Mouse (Mus musculus): Measurements from ENCODE around the gene Ift20. TPM values are rescaled to one million over a fixed set of nuclear protein-coding genes. Genes with fewer than 3 reads are reported as not detected.

The Ift20 gene
- polyA plus RNA-seq, 1 experiment from 2014 or later, result 139 TPM

DNA sequence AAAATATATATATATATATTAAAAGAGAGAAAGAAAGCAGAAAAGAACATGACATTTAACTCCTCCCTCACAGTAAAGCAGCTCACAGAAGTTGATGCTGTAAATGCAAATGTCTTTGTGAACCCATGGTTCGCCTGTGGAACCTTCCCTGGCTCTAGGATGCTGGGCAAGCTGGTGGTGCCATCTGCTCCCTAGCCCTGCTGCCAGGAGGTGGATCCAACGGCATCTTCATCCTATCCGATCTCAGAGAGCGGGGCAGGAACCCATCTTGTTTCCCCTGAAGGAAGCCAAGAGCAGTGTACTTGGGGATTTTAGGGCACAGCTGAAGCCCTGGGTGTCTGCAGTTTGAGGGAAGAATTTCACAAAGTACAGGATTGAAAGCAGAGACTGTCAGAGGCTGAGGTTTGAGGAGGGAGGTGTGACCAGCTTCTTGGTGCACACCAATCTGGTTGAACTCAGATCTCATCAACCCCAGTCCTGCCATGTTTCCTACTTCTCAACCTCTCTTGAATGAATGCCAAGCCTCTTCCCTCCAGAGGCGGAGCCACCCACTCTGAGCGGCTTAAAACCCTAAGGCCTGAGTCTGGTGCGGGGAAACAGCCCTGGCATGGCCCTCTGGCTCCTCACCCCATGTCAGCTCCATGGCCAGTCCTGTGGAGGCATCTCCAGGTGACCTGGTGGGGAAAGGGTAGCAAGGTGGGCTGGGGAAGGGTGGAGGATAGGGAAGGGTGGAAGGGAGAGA is 33.1 kb upstream of the Ift20 start, which contains the start of gene Sebox:
TSS of gene Sebox (plus strand) at position 539 of the 742 bp plus-strand sequence.
- Histone ChIP-seq H3K36me3 (peaks cover 18% of the 10 kb centered on the region), H3K4me1 (peaks cover 3% of the 10 kb centered on the region; the same call in 1 of the 2 replicates), H3K4me2 (replicated peaks) (no peak within 1 kb of the TSS), H3K27ac (no peak within 1 kb of the TSS), H3K27me3 (peaks cover 31% of the 10 kb centered on the region), H3K9ac (no peak within 1 kb of the TSS), H3K4me3 (no peak within 1 kb of the TSS), H3K9me3 (no peaks in the 10 kb centered on the region)
- 73% methylated on average over 7 of the region's 7 CpGs for WGBS
- ATAC-seq (ENCODE audit: insufficient number of reproducible peaks, insufficient read depth, low FRiP score, low TSS enrichment), result no peak

DNA sequence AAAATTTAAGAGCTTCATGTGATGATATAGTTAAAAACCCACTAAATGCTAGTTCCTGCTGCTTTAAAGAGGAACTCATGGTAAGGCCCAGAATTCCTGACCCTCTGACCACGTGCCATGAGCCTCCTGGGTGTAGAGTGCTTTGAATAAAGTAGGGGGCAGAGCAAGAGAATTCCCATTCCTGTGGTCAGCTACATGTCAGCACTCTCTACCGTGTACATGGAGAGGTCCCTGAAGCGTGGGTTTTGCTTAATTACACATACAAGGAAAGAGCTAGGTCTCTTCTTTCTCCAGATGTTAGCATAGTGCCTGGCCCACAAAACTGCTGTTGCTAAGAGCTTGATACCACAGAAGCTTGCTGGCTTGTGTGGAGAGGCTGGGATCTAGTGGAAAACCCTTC is 30.7 kb upstream of the Ift20 start:
- 78% methylated on average over 3 of the region's 3 CpGs for WGBS
- Histone ChIP-seq H3K9me3 (no peaks in the 10 kb centered on the region), H3K4me3 (no peak overlapping the region), H3K4me1 (no peaks in the 10 kb centered on the region), H3K27me3 (peaks cover 13% of the 10 kb centered on the region; the same call in 1 of the 2 replicates), H3K27ac (no peak overlapping the region), H3K9ac (no peak overlapping the region), H3K4me2 (replicated peaks) (no peak overlapping the region), H3K36me3 (peaks cover 24% of the 10 kb centered on the region)
- ATAC-seq (ENCODE audit: insufficient number of reproducible peaks, insufficient read depth, low FRiP score, low TSS enrichment), result no peak

DNA sequence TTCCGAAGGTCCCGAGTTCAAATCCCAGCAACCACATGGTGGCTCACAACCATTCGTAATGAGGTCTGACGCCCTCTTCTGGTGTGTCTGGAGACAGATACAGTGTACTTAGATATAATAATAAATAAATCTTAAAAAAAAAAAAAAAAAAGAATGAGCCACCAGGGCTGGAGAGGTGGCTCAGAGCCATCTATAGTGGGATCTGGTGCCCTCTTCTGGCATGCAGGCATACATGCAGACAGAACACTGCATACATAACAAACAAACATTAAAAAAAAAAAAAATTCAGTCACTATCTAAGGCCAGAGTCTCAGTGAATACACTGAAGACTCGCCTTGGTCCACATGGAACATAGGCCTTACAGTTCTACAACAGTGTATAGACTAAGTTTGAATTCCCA is 27.0 kb upstream of the Ift20 start:
- Histone ChIP-seq H3K4me2 (replicated peaks) (no peak overlapping the region), H3K9ac (no peak overlapping the region), H3K27ac (no peak overlapping the region), H3K9me3 (no peaks in the 10 kb centered on the region), H3K36me3 (peaks cover 24% of the 10 kb centered on the region), H3K4me1 (peaks cover 13% of the 10 kb centered on the region), H3K4me3 (no peak overlapping the region), H3K27me3 (no peaks in the 10 kb centered on the region)
- ATAC-seq (ENCODE audit: insufficient number of reproducible peaks, insufficient read depth, low FRiP score, low TSS enrichment), result no peak
- WGBS, result 77% methylated on average over 5 of the region's 5 CpGs

DNA sequence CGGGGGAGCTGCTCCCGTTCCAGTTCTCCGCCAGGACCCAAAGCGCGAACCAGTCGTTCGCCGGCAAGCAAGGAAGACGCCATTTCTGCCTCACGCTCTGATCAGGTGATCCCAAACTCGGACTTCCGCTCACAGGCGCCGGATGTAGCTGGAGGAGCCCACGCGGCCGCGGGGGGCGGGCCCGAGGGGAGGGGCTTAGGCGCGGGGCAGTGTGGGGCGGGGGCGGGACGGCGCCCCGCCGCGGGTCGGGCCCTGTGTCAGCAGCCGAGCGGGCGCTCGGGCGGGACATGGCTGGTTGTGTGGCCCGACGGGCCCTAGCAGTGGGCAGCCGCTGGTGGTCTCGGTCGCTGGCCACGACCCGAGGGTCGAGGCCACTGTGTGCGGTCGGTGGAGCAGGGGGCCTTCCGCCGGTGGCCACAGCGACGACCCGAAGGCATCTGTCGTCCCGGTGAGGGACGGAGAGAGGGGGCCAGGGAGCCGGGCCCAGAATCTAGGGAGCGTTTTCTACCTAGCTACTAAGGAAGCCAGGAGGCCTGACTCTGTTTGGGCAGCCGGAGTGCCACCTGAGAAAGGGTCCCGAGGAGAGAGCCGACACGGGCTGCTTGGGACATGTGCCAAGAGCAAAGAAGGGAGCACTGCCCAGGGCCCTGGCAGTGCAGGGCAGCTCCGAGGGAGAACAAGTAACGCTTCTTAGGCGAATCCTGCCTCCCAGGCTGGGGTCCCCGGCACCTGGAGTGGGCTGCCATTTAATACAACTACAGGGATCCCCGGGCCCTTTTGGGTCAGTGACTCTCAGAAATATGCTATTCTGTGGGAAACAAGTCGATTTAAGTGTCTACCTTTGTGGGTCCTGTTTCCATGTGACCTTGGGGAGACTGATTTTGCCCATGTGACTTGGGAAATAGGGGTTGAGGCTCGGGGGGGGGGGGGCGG is 23.9 kb upstream of the Ift20 start, which contains the start of the genes Tmem199 and Poldip2:
TSS of gene Tmem199 (minus strand) at position 148 of the 933 bp plus-strand sequence.
TSS of gene Poldip2 (plus strand) at position 169 of the 933 bp plus-strand sequence.
- 1% methylated on average over 66 of the region's 67 CpGs for WGBS
- peaks cover 38% of the 10 kb centered on the region for H3K36me3 ChIP-seq

DNA sequence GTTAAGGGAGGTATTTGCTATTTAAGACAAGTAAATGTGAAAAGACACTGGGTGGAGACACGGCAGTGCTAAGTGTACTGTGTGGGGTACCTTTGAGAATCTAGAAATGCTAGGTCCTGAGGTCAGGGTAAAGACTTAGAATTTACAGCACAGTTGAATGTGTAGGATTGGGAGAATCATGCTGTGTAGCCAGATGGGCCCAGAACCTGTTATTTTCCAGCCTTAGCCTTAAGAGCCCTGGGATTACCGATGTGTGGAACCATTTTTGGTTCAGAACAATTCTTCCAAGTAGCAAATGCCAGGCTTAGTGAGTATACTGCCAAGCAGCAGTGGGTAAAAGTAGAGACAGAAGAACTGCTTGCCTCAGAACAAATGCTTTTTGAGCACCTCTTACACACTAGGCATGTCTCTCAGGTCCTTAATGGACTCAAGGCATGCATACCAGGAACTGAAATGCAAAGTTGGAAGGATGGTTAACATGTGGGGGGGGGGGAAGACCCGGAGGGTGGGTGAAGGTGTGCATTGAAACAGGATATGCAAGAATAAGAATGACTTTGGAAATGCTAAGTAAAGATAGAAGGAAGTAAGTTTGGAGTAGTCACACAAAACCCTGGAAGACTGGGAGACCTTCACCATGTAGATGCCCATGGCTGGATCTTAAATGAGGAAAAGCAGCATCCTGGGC is 22.9 kb upstream of the Ift20 start:
- H3K9ac ChIP-seq, result peak overlapping the region; percentile 96
- 82% methylated on average over 3 of the region's 3 CpGs for WGBS

More for the DNA sequence above, 23.9 kb upstream of the Ift20 start, which contains the start of the genes Tmem199 and Poldip2:
- ATAC-seq (ENCODE audit: insufficient number of reproducible peaks, insufficient read depth, low FRiP score, low TSS enrichment), result peak; percentile 94
- no peaks in the 10 kb centered on the region for H3K9me3 ChIP-seq
- peak within 1 kb of the TSS; percentile 88 for H3K4me3 ChIP-seq
- no peaks in the 10 kb centered on the region for H3K27me3 ChIP-seq
- peak within 1 kb of the TSS; percentile 85 for H3K27ac ChIP-seq
- peak within 1 kb of the TSS; percentile 85 for H3K4me2 ChIP-seq (replicated peaks)
- peaks cover 13% of the 10 kb centered on the region for H3K4me1 ChIP-seq
- H3K9ac ChIP-seq, result peak within 1 kb of the TSS; percentile 96

DNA sequence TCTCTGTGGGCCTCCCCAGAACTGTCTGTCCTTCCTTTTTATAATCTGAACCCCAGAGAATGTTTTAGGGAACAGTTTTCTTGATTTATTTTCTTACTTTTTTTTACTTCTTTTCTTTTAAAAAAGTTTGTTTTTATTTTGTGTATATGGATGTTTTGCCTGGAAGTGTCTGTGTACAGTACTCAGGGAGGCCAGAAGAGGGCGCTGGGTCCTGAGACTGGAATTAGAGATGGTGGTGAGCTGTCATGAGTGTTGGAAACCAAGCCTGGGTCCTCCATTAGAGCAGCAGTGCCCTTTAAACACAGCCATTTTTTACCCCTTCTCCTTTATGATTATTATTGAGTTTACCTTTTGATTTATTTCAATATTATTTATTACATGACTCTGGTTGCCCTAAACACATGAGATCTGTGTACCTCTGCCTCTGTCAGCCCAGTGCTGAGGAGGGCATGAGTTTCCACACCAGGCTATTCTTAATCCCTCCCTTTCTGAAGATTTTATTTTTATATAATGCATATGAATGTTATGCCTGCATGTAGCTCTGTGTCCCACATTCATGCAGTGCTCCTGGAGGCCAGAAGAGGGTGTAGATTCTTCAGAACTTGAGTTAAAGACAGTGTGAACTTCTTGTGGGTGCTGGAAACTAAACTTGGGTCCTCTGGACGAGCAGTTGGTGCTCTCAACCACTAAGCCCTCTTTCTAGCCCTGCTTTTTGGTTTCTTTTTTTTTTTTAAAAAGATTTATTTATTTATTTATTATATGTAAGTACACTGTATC is 20.4 kb upstream of the Ift20 start:
- H3K27ac ChIP-seq, result no peak overlapping the region
- H3K36me3 ChIP-seq, result peaks cover 56% of the 10 kb centered on the region
- 61% methylated on average over 2 of the region's 2 CpGs for WGBS
- H3K9me3 ChIP-seq, result no peaks in the 10 kb centered on the region
- H3K4me1 ChIP-seq, result peaks cover 13% of the 10 kb centered on the region
- H3K9ac ChIP-seq, result no peak overlapping the region
- H3K4me2 ChIP-seq (replicated peaks), result no peak overlapping the region
- no peaks in the 10 kb centered on the region for H3K27me3 ChIP-seq
- no peak for ATAC-seq (ENCODE audit: insufficient number of reproducible peaks, insufficient read depth, low FRiP score, low TSS enrichment)
- no peak overlapping the region for H3K4me3 ChIP-seq

More for the DNA sequence above, 22.9 kb upstream of the Ift20 start:
- peak overlapping the region; percentile 88 for H3K4me3 ChIP-seq
- no peak overlapping the region for H3K27ac ChIP-seq
- ATAC-seq (ENCODE audit: insufficient number of reproducible peaks, insufficient read depth, low FRiP score, low TSS enrichment), result no peak
- peaks cover 37% of the 10 kb centered on the region for H3K36me3 ChIP-seq
- no peaks in the 10 kb centered on the region for H3K9me3 ChIP-seq
- no peaks in the 10 kb centered on the region for H3K27me3 ChIP-seq
- H3K4me2 ChIP-seq (replicated peaks), result peak overlapping the region; percentile 85
- peaks cover 13% of the 10 kb centered on the region for H3K4me1 ChIP-seq

DNA sequence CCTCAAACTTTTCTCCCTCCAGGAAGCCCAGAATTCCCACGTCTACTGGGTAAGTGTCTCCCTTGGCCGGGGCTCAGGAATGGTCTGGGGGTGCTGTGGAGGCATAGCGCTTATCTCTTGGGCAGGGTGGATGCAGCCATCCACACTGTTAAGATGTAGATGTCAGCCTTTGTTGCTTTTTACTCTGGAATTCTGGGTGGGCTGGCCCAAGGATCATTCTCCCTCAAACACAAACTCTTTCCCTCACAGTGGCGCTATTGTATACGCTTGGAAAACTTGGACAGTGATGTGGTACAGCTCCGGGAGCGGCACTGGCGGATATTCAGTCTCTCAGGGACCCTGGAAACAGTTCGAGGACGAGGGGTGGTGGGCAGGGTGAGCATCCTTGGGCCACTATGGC is 17.2 kb upstream of the Ift20 start:
- Histone ChIP-seq H3K9ac (no peak overlapping the region), H3K36me3 (peaks cover 88% of the 10 kb centered on the region), H3K9me3 (no peaks in the 10 kb centered on the region), H3K27ac (no peak overlapping the region), H3K27me3 (no peaks in the 10 kb centered on the region), H3K4me2 (replicated peaks) (no peak overlapping the region), H3K4me1 (no peaks in the 10 kb centered on the region), H3K4me3 (no peak overlapping the region)
- WGBS, result 88% methylated on average over 10 of the region's 10 CpGs
- no peak for ATAC-seq (ENCODE audit: insufficient number of reproducible peaks, insufficient read depth, low FRiP score, low TSS enrichment)

DNA sequence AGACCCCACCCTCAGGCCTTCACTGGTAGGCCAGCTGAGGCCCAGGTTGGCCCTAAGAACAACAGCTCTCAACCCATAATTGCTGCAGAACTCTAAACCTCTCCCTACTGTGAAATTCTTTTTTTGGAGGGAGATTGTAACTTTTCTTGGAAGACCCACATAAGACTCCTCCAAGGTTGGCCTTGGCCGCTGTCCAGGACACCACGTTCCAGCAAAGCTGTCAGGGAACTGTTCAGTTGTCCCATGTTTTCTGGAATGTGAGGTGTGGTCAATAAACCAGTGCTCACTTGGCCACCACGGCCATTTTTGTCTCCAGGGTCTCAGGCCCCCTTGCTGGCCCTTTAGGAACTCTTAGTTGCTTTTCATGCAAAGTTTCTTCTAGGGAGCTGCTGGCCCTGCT is 14.3 kb upstream of the Ift20 start:
- peaks cover 93% of the 10 kb centered on the region for H3K36me3 ChIP-seq
- H3K9ac ChIP-seq, result no peak overlapping the region
- no peak overlapping the region for H3K27ac ChIP-seq
- H3K27me3 ChIP-seq, result no peaks in the 10 kb centered on the region
- no peaks in the 10 kb centered on the region for H3K9me3 ChIP-seq
- H3K4me3 ChIP-seq, result no peak overlapping the region
- no peak for ATAC-seq (ENCODE audit: insufficient number of reproducible peaks, insufficient read depth, low FRiP score, low TSS enrichment)
- 88% methylated on average over 3 of the region's 3 CpGs for WGBS
- H3K4me1 ChIP-seq, result no peaks in the 10 kb centered on the region
- no peak overlapping the region for H3K4me2 ChIP-seq (replicated peaks)

DNA sequence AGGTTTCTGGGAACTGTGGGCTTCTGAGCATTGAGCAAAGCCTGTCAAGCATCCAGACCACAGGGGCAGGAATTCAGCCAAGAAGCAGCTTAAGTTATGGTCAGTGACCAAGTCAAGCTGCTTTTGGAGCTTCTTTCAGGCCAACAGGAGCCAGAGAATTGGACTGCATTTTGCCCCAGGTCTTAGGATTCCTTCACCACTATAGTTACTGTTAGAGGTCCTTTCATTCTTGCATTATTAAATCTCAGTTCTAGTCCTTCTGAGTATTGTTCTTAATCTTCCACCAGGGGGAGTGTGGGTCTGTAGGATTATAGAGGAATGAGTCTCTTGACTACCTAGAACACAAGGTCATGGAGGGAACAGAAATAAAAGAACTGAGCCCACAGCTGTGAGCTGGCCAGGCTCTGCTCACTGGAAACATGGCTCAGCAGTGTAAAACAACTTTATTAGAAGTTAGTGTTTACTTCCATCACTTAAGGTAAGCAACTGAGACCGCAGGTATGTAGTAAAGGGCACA is 13.6 kb upstream of the Ift20 start:
- peaks cover 97% of the 10 kb centered on the region for H3K36me3 ChIP-seq
- no peak for ATAC-seq (ENCODE audit: insufficient number of reproducible peaks, insufficient read depth, low FRiP score, low TSS enrichment)
- no peak overlapping the region for H3K9ac ChIP-seq
- 90% methylated on average over 1 of the region's 1 CpGs for WGBS
- no peak overlapping the region for H3K27ac ChIP-seq
- no peaks in the 10 kb centered on the region for H3K27me3 ChIP-seq
- no peak overlapping the region for H3K4me3 ChIP-seq
- no peaks in the 10 kb centered on the region for H3K9me3 ChIP-seq
- H3K4me2 ChIP-seq (replicated peaks), result no peak overlapping the region
- H3K4me1 ChIP-seq, result no peaks in the 10 kb centered on the region

DNA sequence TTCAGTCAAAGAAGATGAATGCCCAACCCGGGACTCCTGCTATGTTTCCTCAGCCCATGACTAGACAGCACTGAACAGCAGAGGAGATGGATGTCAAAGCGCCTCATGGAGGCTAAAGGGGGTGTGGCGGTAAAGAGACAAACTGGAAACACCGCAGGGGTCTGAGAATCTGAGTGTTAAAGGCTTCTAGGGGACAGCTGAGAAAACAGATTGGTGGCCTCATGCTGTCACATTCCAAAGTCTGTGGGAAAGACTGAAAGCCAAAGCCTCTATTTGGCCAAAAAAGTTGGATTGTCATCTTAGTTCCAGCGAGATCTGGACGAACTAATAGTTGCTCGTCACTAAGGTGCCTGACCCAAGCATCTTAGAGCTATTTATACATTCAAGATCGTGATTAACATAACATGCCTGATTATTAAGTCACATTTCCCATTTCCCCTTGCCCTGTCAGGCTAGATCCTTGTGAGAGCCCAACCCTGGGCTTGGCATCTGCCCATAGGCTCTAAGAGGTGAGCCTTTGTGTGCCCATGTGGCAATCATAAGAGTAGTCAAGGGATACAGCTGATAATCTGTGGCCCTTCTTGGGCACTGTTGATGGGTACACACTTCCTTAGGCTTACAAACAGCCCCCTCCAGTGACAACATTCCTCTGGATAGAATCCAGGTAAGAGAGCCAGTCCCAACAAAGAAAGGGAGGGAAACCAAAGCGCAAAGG is 12.8 kb upstream of the Ift20 start:
- no peak for ATAC-seq (ENCODE audit: insufficient number of reproducible peaks, insufficient read depth, low FRiP score, low TSS enrichment)
- Histone ChIP-seq H3K36me3 (peaks cover 97% of the 10 kb centered on the region), H3K9ac (no peak overlapping the region)

More for the DNA sequence above, 12.8 kb upstream of the Ift20 start:
- Histone ChIP-seq H3K4me1 (no peaks in the 10 kb centered on the region), H3K27ac (no peak overlapping the region), H3K9me3 (no peaks in the 10 kb centered on the region), H3K4me3 (no peak overlapping the region), H3K4me2 (replicated peaks) (no peak overlapping the region), H3K27me3 (no peaks in the 10 kb centered on the region)
- 81% methylated on average over 9 of the region's 9 CpGs for WGBS
